Mouse (Mus musculus): ENCODE results near the gene B3gnt7. TPM values are rescaled to one million over a fixed set of nuclear protein-coding genes. Genes with fewer than 3 reads are reported as not detected.
A peak's percentile ranks its signal among the peaks of the same experiment; 100 is the strongest.

The B3gnt7 gene
- polyA plus RNA-seq, 1 experiment from 2014 or later = 7.8 TPM

GRCm38 (mm10) chr1:86303063-86303872, 636 bp downstream of the B3gnt7 start:
- H3K36me3 ChIP-seq = 0 out of 2 replicates have a peak, but pooled peaks cover 9% of the 10 kb centered on the region
- under 1% methylated on average over 65 of the region's 65 CpGs for WGBS
- H3K27ac ChIP-seq = 0 out of 2 replicates have a peak overlapping the region, but pooled peaks have one; percentile 37

GRCm38 (mm10) chr1:86303873-86304250, 1.2 kb downstream of the B3gnt7 start:
- ATAC-seq (replicated peaks; ENCODE audit: low FRiP score) = no peak
- Histone ChIP-seq H3K9me3 (replicated peaks) (no peaks in the 10 kb centered on the region), H3K4me2 (peak overlapping the region; percentile 99), H3K9ac (peak overlapping the region; percentile 66; the same call in 1 of the 2 replicates), H3K27ac (no peak overlapping the region), H3K4me1 (peaks cover 32% of the 10 kb centered on the region), H3K27me3 (peaks cover 38% of the 10 kb centered on the region), H3K36me3 (0 out of 2 replicates have a peak, but pooled peaks cover 9% of the 10 kb centered on the region), H3K4me3 (replicated peaks) (peak overlapping the region; percentile 69)
- WGBS = 4% methylated on average over 16 of the region's 16 CpGs

More at GRCm38 (mm10) chr1:86303063-86303872, 636 bp downstream of the B3gnt7 start:
- Histone ChIP-seq H3K27me3 (peaks cover 38% of the 10 kb centered on the region), H3K4me1 (peaks cover 30% of the 10 kb centered on the region), H3K4me3 (replicated peaks) (peak overlapping the region; percentile 69), H3K4me2 (peak overlapping the region; percentile 99), H3K9me3 (replicated peaks) (no peaks in the 10 kb centered on the region), H3K9ac (peak overlapping the region; percentile 66)
- ATAC-seq (replicated peaks; ENCODE audit: low FRiP score) = peak; percentile 89

- Histone ChIP-seq H3K9ac (no peak overlapping the region), H3K36me3 (0 out of 2 replicates have a peak, but pooled peaks cover 9% of the 10 kb centered on the region), H3K4me3 (replicated peaks) (no peak overlapping the region), H3K27me3 (peaks cover 32% of the 10 kb centered on the region), H3K27ac (no peak overlapping the region), H3K9me3 (replicated peaks) (no peaks in the 10 kb centered on the region), H3K4me2 (no peak overlapping the region), H3K4me1 (peaks cover 37% of the 10 kb centered on the region)
- 77% methylated on average over 3 of the region's 3 CpGs for WGBS
- ATAC-seq (replicated peaks; ENCODE audit: low FRiP score) = no peak
Measured at GRCm38 (mm10) chr1:86306686-86307085, 4.1 kb downstream of the B3gnt7 start.

GRCm38 (mm10) chr1:86307177-86307762, 4.6 kb downstream of the B3gnt7 start:
- Histone ChIP-seq H3K4me2 (no peak overlapping the region), H3K9me3 (replicated peaks) (no peaks in the 10 kb centered on the region), H3K36me3 (0 out of 2 replicates have a peak, but pooled peaks cover 9% of the 10 kb centered on the region), H3K4me1 (peaks cover 37% of the 10 kb centered on the region), H3K27me3 (peaks cover 27% of the 10 kb centered on the region), H3K9ac (no peak overlapping the region), H3K4me3 (replicated peaks) (no peak overlapping the region), H3K27ac (0 out of 2 replicates have a peak overlapping the region, but pooled peaks have one; percentile 15)
- no peak for ATAC-seq (replicated peaks; ENCODE audit: low FRiP score)
- 79% methylated on average over 7 of the region's 7 CpGs for WGBS

GRCm38 (mm10) chr1:86307871-86308641, 5.4 kb downstream of the B3gnt7 start:
- H3K27ac ChIP-seq = peak overlapping the region; percentile 15; the same call in 1 of the 2 replicates
- H3K4me3 ChIP-seq (replicated peaks) = no peak overlapping the region
- ATAC-seq (replicated peaks; ENCODE audit: low FRiP score) = no peak
- H3K9me3 ChIP-seq (replicated peaks) = no peaks in the 10 kb centered on the region
- H3K9ac ChIP-seq = no peak overlapping the region
- 0 out of 2 replicates have a peak, but pooled peaks cover 9% of the 10 kb centered on the region for H3K36me3 ChIP-seq
- H3K4me2 ChIP-seq = no peak overlapping the region
- peaks cover 32% of the 10 kb centered on the region for H3K4me1 ChIP-seq
- WGBS = 50% methylated on average over 4 of the region's 4 CpGs
- peaks cover 21% of the 10 kb centered on the region for H3K27me3 ChIP-seq

GRCm38 (mm10) chr1:86309270-86309833, 6.7 kb downstream of the B3gnt7 start:
- no peak overlapping the region for H3K4me3 ChIP-seq (replicated peaks)
- peaks cover 25% of the 10 kb centered on the region for H3K4me1 ChIP-seq
- peaks cover 8% of the 10 kb centered on the region for H3K27me3 ChIP-seq
- 0 out of 2 replicates have a peak, but pooled peaks cover 9% of the 10 kb centered on the region for H3K36me3 ChIP-seq
- no peak for ATAC-seq (replicated peaks; ENCODE audit: low FRiP score)
- H3K9ac ChIP-seq = no peak overlapping the region
- 85% methylated on average over 7 of the region's 7 CpGs for WGBS
- H3K27ac ChIP-seq = no peak overlapping the region
- no peaks in the 10 kb centered on the region for H3K9me3 ChIP-seq (replicated peaks)
- no peak overlapping the region for H3K4me2 ChIP-seq

- 0 out of 2 replicates have a peak, but pooled peaks cover 3% of the 10 kb centered on the region for H3K36me3 ChIP-seq
- H3K4me2 ChIP-seq = no peak overlapping the region
- H3K9me3 ChIP-seq (replicated peaks) = no peaks in the 10 kb centered on the region
- no peak overlapping the region for H3K4me3 ChIP-seq (replicated peaks)
- ATAC-seq (replicated peaks; ENCODE audit: low FRiP score) = no peak
- no peak overlapping the region for H3K9ac ChIP-seq
- peak overlapping the region; percentile 51 for H3K27ac ChIP-seq
- peaks cover 25% of the 10 kb centered on the region for H3K4me1 ChIP-seq
- no peaks in the 10 kb centered on the region for H3K27me3 ChIP-seq
- WGBS = 37% methylated on average over 15 of the region's 15 CpGs
Measured at GRCm38 (mm10) chr1:86310536-86311310, 8.1 kb downstream of the B3gnt7 start.

GRCm38 (mm10) chr1:86311467-86312005, 8.9 kb downstream of the B3gnt7 start:
- no peaks in the 10 kb centered on the region for H3K9me3 ChIP-seq (replicated peaks)
- no peaks in the 10 kb centered on the region for H3K27me3 ChIP-seq
- H3K27ac ChIP-seq = peak overlapping the region; percentile 51
- H3K36me3 ChIP-seq = no peaks in the 10 kb centered on the region
- H3K9ac ChIP-seq = no peak overlapping the region
- ATAC-seq (replicated peaks; ENCODE audit: low FRiP score) = peak; percentile 47; the same call in 1 of the 2 replicates
- H3K4me2 ChIP-seq = no peak overlapping the region
- H3K4me3 ChIP-seq (replicated peaks) = no peak overlapping the region
- peaks cover 25% of the 10 kb centered on the region for H3K4me1 ChIP-seq
- WGBS = 26% methylated on average over 10 of the region's 10 CpGs

GRCm38 (mm10) chr1:86312269-86312668, 9.6 kb downstream of the B3gnt7 start:
- no peaks in the 10 kb centered on the region for H3K27me3 ChIP-seq
- H3K4me2 ChIP-seq = no peak overlapping the region
- H3K36me3 ChIP-seq = no peaks in the 10 kb centered on the region
- H3K9me3 ChIP-seq (replicated peaks) = no peaks in the 10 kb centered on the region
- H3K9ac ChIP-seq = no peak overlapping the region
- no peak overlapping the region for H3K27ac ChIP-seq
- ATAC-seq (replicated peaks; ENCODE audit: low FRiP score) = no peak
- WGBS = 79% methylated on average over 3 of the region's 3 CpGs
- H3K4me3 ChIP-seq (replicated peaks) = no peak overlapping the region
- H3K4me1 ChIP-seq = peaks cover 25% of the 10 kb centered on the region

- 0 out of 2 replicates have a peak, but pooled peaks have one; percentile 29 for ATAC-seq (replicated peaks; ENCODE audit: low FRiP score)
- no peaks in the 10 kb centered on the region for H3K27me3 ChIP-seq
- H3K4me1 ChIP-seq = peaks cover 21% of the 10 kb centered on the region
- H3K9me3 ChIP-seq (replicated peaks) = no peaks in the 10 kb centered on the region
- WGBS = 50% methylated on average over 16 of the region's 16 CpGs
- no peak overlapping the region for H3K9ac ChIP-seq
- H3K27ac ChIP-seq = no peak overlapping the region
- no peak overlapping the region for H3K4me3 ChIP-seq (replicated peaks)
- peak overlapping the region; percentile 35; the same call in 1 of the 2 replicates for H3K4me2 ChIP-seq
- H3K36me3 ChIP-seq = no peaks in the 10 kb centered on the region
Measured at GRCm38 (mm10) chr1:86313096-86313771, 10.6 kb downstream of the B3gnt7 start.

Data from kidney, embryonic 15.5 days (tissue).